Mouse (Mus musculus) heart, embryonic 14.5 days (tissue): ENCODE data around the gene Acoxl. TPM values are rescaled to one million over a fixed set of nuclear protein-coding genes. Genes with fewer than 3 reads are reported as not detected.

Experiments
- ATAC-seq: fragments of 200-750 bp; cut with Nextera tagmentation; 2 replicates; pipeline ENCODE4 v1.8.0; 2017; ENCODE audit warnings: low read depth, moderate TSS enrichment; ENCODE audit not compliant: insufficient number of reproducible peaks, insufficient read depth, low FRiP score
- H3K27ac ChIP-seq, 2 experiments: fragments of 200-500 bp in 1 of 2; fragments of 300-500 bp in 1 of 2; sonication (generic) in 1 of 2; replicated peaks in 1 of 2; 2 replicates each; pipeline ENCODE4 v1.5.1; 2012 to 2014; ENCODE audit warnings: low read depth in 2 of 2, low read length in 2 of 2, control low read depth in 1 of 2, mild to moderate bottlenecking in 1 of 2, mixed read lengths in 1 of 2; ENCODE audit not compliant: control insufficient read depth in 1 of 2, insufficient read depth in 1 of 2
- H3K27me3 ChIP-seq: fragments of 300-500 bp; sonication (generic); 2 replicates; pipeline ENCODE4 v1.6.1; 2014; ENCODE audit warnings: mild to moderate bottlenecking, low read length, control low read depth; ENCODE audit not compliant: control insufficient read depth, insufficient read depth
- H3K36me3 ChIP-seq: fragments of 300-500 bp; sonication (generic); 2 replicates; pipeline ENCODE4 v1.6.1; 2014; ENCODE audit warnings: mild to moderate bottlenecking, control low read depth, low read length, mixed read lengths; ENCODE audit not compliant: control insufficient read depth, insufficient read depth
- H3K4me1 ChIP-seq, 2 experiments: fragments of 200-500 bp in 1 of 2; fragments of 300-500 bp in 1 of 2; sonication (generic) in 1 of 2; 2 replicates each; pipeline ENCODE4 v1.6.1; 2012 to 2014; ENCODE audit warnings: low read length in 2 of 2, control low read depth in 1 of 2, mixed read lengths in 1 of 2; ENCODE audit not compliant: control insufficient read depth in 2 of 2, insufficient read depth in 2 of 2
- H3K4me2 ChIP-seq: fragments of 300-500 bp; sonication (generic); 2 replicates; pipeline ENCODE4 v1.6.1; 2014; ENCODE audit warnings: mild to moderate bottlenecking, low read length
- H3K4me3 ChIP-seq, 2 experiments: fragments of 200-500 bp in 1 of 2; fragments of 300-500 bp in 1 of 2; sonication (generic) in 1 of 2; 2 replicates each; pipeline ENCODE4 v1.5.1; 2012 to 2014; ENCODE audit warnings: low read length in 2 of 2, mild to moderate bottlenecking in 2 of 2, control low read depth in 1 of 2, low read depth in 1 of 2, moderate library complexity in 1 of 2; ENCODE audit not compliant: control insufficient read depth in 1 of 2, insufficient read depth in 1 of 2
- H3K9ac ChIP-seq: fragments of 300-500 bp; sonication (generic); 2 replicates; pipeline ENCODE4 v1.6.1; 2014; ENCODE audit warnings: mild to moderate bottlenecking, low read length
- H3K9me3 ChIP-seq: fragments of 300-500 bp; sonication (generic); 2 replicates; pipeline ENCODE4 v1.6.1; 2016; ENCODE audit warnings: low read length, control low read depth; ENCODE audit not compliant: control insufficient read depth
- WGBS: fragments of 180-500 bp; shearing (Covaris S2); extraction: QIAGEN DNeasy Blood & Tissue Kit; methylation state at CpG from one replicate; pipeline ENCODE4 v1.1.7; 2014; 5-methylcytosine and 5-hydroxymethylcytosine counted together
- polyA plus RNA-seq: library from polyadenylated mRNA; unstranded; fragments of >200 nt; fragmentation: Nextera tagmentation; extraction: Ambion mirVana; gene quantifications from 2 replicates; pipeline ENCODE4 v1.2.1, GENCODE M21; 2014

Gene Acoxl
- polyA plus RNA-seq, 1 experiment from 2014 or later: 0.19 TPM

GRCm38 (mm10) chr2:127839425-127839824 is 749 bp downstream of the Acoxl start:
- no peak overlapping the region for H3K9ac ChIP-seq
- H3K4me2 ChIP-seq: peak overlapping the region; percentile 4; the same call in 1 of the 2 replicates
- no peaks in the 10 kb centered on the region for H3K36me3 ChIP-seq
- 10% methylated on average over 11 of the region's 11 CpGs for WGBS
- no peak for ATAC-seq
- H3K4me1 ChIP-seq: peaks cover 2 to 4% of the 10 kb centered on the region in 2 experiments; a peak in 1 of 4 replicates
- H3K27me3 ChIP-seq: peaks cover 47% of the 10 kb centered on the region
- H3K9me3 ChIP-seq: no peaks in the 10 kb centered on the region
- no peak overlapping the region for H3K4me3 ChIP-seq
- no peak overlapping the region for H3K27ac ChIP-seq

- H3K4me3 ChIP-seq: no peak overlapping the region
- peaks cover 39% of the 10 kb centered on the region for H3K27me3 ChIP-seq
- no peak for ATAC-seq
- WGBS: 81% methylated on average over 1 of the region's 1 CpGs
- no peak overlapping the region for H3K4me2 ChIP-seq
- no peak overlapping the region for H3K9ac ChIP-seq
- no peaks in the 10 kb centered on the region for H3K9me3 ChIP-seq
- H3K36me3 ChIP-seq: no peaks in the 10 kb centered on the region
- H3K27ac ChIP-seq: no peak overlapping the region
- H3K4me1 ChIP-seq: peaks cover 2 to 4% of the 10 kb centered on the region in 2 experiments; a peak in 1 of 4 replicates
Measured at GRCm38 (mm10) chr2:127841402-127841801, 2.7 kb downstream of the Acoxl start.

- H3K27me3 ChIP-seq: peaks cover 39% of the 10 kb centered on the region
- H3K9ac ChIP-seq: no peak overlapping the region
- no peak for ATAC-seq
- no peak overlapping the region for H3K4me2 ChIP-seq
- peaks cover 2 to 4% of the 10 kb centered on the region in 2 experiments; a peak in 1 of 4 replicates for H3K4me1 ChIP-seq
- WGBS: 60% methylated on average over 3 of the region's 3 CpGs
- no peaks in the 10 kb centered on the region for H3K9me3 ChIP-seq
- H3K27ac ChIP-seq: no peak overlapping the region
- H3K4me3 ChIP-seq: no peak overlapping the region
- no peaks in the 10 kb centered on the region for H3K36me3 ChIP-seq
Measured at GRCm38 (mm10) chr2:127842421-127842820, 3.7 kb downstream of the Acoxl start.

- Histone ChIP-seq H3K4me1 (no peaks in the 10 kb centered on the region), H3K27me3 (peaks cover 16% of the 10 kb centered on the region), H3K4me2 (no peak overlapping the region), H3K9me3 (no peaks in the 10 kb centered on the region), H3K36me3 (no peaks in the 10 kb centered on the region), H3K4me3 (no peak overlapping the region), H3K9ac (no peak overlapping the region), H3K27ac (no peak overlapping the region)
- ATAC-seq: no peak
- 32% methylated on average over 7 of the region's 7 CpGs for WGBS
Measured at GRCm38 (mm10) chr2:127845346-127845982, 6.8 kb downstream of the Acoxl start.

- Histone ChIP-seq H3K36me3 (no peaks in the 10 kb centered on the region), H3K4me3 (no peak overlapping the region), H3K4me2 (no peak overlapping the region), H3K27ac (no peak overlapping the region), H3K9me3 (no peaks in the 10 kb centered on the region), H3K4me1 (no peaks in the 10 kb centered on the region), H3K27me3 (peaks cover 13% of the 10 kb centered on the region), H3K9ac (no peak overlapping the region)
- no peak for ATAC-seq
Measured at GRCm38 (mm10) chr2:127846008-127846407, 7.3 kb downstream of the Acoxl start.

- WGBS: 29% methylated on average over 1 of the region's 1 CpGs
- no peak overlapping the region for H3K4me2 ChIP-seq
- peaks cover 9% of the 10 kb centered on the region; the same call in 1 of the 2 replicates for H3K27me3 ChIP-seq
- no peak for ATAC-seq
- H3K36me3 ChIP-seq: no peaks in the 10 kb centered on the region
- no peak overlapping the region for H3K4me3 ChIP-seq
- H3K9ac ChIP-seq: no peak overlapping the region
- no peaks in the 10 kb centered on the region for H3K4me1 ChIP-seq
- H3K9me3 ChIP-seq: no peaks in the 10 kb centered on the region
- H3K27ac ChIP-seq: no peak overlapping the region
Measured at GRCm38 (mm10) chr2:127846571-127846970, 7.9 kb downstream of the Acoxl start.

- ATAC-seq: no peak
- H3K4me1 ChIP-seq: peaks cover 4 to 9% of the 10 kb centered on the region in 2 experiments; a peak in 3 of 4 replicates
- 82% methylated on average over 2 of the region's 2 CpGs for WGBS
- H3K9ac ChIP-seq: no peak overlapping the region
- H3K9me3 ChIP-seq: no peaks in the 10 kb centered on the region
- no peak overlapping the region for H3K27ac ChIP-seq
- H3K4me2 ChIP-seq: no peak overlapping the region
- H3K27me3 ChIP-seq: peaks cover 6% of the 10 kb centered on the region; the same call in 1 of the 2 replicates
- no peak overlapping the region for H3K4me3 ChIP-seq
- H3K36me3 ChIP-seq: no peaks in the 10 kb centered on the region
Measured at GRCm38 (mm10) chr2:127850371-127850770, 11.7 kb downstream of the Acoxl start.
